Mouse (Mus musculus): ENCODE measurements at regions not wholly inside any gene's neighbourhood (a gene's known extent, or its start where the extent isn't known, plus 50 kb on each side); places are given as distances from the start of the nearest gene placed in this dataset.

DNA sequence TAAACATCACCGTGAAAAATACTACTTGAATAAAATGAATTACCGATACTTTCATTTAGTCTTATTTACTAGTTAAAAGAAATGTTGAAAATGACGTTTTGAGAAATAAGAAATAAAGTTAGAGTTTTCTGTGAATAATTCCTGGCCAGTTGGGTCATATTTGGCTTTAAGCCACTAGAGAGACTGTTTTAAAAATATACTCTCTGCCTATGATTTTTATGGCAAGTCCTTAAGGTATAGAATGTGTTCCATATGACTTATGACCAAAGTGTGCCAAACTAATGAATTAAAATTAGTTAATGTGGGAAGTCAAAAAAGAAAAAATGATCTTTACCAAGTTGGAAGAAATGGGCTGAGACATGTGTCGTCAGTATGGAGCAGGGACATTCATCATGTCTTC, 354.2 kb upstream of the Col3a1 start:
- no peak for DNase-seq

- no peak for DNase-seq
Measured at GRCm38 (mm10) chr1:44987171-44987570, 324.2 kb upstream of the Col3a1 start.

DNA sequence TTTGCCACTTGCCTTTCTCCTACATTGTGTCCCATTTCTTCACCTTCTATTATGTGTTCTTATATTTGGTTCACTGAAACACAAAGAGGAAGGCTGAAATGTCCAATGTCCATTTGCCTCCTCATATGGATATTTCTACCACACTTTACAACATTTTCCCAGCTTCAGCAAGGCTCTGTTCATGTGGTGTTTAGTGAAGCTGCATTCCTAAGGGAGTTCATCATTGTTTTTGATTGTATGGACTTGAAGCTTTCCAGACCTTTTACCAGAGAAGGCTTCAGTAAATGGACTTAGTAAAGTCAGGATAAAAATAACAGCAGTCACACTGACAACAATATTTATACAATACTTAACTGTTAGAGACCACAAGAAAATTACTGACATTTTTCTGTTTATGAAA, 290.8 kb upstream of the Col3a1 start:
- DNase-seq: no peak

DNA sequence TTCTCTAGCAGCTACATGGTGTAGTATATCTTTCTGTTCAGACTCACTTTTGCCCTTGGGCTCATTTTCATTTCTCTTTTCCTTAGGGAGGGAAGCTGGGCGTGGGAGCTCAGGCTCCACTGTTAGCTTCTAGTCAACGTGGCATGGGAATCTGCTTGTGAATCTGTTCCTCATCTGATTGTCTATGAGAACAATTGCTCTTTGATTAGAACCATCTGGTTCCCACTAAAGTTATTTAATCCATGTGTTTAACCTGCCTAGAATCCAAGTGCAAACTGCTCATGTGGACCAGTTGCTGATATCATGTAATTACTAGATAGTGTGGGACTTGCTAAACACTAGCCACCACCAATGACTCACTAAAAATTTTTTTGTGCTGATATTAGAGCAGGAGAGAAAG, 290.1 kb upstream of the Col3a1 start:
- DNase-seq: no peak

- DNase-seq: peak; percentile 28
Measured at GRCm38 (mm10) chr1:45022146-45022841, 289.0 kb upstream of the Col3a1 start.

- no peak for DNase-seq
Measured at GRCm38 (mm10) chr1:45023336-45023735, 288.0 kb upstream of the Col3a1 start.

DNA sequence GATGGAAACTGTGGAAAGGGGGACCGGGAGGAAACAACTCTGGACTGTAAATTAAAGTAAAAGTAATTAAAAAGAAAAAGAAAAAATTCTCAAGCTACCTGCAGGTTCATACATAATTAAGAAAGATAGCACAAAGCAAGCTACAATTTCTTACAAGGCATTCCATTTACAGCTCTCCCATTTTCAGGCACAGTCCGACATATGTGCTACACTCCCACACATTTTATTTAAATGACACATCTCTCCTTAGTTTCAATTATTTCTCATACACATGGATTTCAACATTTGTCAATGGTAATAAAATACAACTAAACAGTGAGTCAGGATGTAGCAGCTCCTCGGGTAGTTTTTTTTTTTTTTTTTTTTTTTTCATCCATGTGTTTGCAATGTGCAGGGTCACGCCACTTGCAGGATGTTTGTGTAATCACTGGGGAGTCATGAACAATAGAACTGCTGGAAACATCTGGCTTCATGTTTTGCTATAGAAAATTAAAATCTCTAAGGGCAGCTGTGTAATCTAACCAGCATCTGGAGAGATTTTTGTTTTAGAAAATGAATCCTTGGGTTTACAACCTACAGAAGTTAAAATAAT, 279.8 kb upstream of the Col3a1 start:
- DNase-seq: no peak

GRCm38 (mm10) chr1:45033343-45033742, 278.0 kb upstream of the Col3a1 start:
- no peak for DNase-seq

GRCm38 (mm10) chr1:45041328-45041727, 270.0 kb upstream of the Col3a1 start:
- DNase-seq: no peak

- no peak for DNase-seq
Measured at GRCm38 (mm10) chr1:45041815-45042214, 269.5 kb upstream of the Col3a1 start.

- no peak for DNase-seq
Measured at GRCm38 (mm10) chr1:45043245-45043926, 268.0 kb upstream of the Col3a1 start.

DNA sequence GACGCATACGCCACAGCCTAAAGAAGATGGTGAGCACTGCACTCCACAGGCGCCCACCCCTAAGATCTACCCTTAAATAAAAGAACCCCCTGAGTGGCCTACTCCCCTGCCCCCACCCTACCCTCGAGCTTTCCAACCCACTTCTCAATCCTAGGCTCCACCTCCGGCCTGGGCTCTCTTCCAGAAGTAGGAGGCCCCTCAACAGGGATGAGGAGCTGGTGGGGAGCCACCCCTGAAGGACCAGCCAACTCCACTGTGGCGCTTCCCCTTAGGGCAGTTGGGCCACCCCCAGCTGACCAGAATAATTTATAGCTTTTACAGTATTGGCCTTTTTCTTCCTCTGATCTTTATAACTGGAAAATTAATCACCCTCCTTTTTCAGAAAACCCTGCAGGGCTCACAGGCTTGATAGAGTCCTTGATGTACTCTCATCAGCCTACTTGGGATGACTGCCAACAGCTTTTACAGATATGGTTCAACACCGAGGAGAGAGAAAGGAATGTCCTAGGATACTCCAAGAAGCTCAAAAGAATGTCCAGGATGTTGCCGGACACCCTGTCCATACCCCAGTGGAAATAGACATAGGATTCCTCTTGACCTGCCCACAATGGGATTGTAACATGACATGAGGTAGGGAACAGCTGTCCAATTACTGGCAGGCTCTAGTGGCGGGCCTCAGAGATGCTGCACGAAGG, 220.3 kb upstream of the Col3a1 start:
- no peak for DNase-seq

GRCm38 (mm10) chr1:45100966-45101365, 210.4 kb upstream of the Col3a1 start:
- DNase-seq: no peak

DNA sequence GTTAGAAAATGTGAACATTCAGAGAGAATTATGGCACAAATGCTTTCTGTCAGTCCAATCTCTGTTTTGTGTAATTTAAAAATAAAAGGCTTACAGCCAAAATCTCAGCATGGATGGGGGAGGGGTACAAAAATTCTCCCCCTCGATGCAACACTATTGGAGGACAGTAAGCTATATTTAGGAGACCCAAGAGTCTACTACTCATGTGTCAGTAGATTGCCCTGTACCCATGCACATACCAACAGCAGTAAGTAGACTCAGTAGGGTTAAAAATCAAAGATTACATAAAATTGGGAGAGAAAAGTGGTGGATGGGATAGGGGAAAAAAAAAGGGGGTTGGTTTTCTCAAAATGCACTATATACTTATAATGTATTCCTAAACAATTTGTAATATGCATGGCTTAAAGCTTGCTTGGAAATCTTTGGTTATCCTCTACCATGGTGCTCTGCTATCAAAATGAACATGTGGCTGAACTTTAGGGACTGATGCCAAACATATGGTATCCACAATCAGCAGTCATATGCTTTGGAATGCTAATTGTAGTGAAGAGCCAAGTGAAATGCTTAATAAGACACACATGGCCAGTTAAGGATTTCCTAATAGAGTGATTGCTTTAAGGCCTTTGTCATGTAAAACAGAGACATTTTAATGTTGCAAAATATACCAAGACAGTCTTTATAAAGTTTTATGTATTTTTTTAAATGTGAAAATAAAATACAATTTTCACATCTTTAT, 194.8 kb upstream of the Col3a1 start:
- DNase-seq: no peak

DNA sequence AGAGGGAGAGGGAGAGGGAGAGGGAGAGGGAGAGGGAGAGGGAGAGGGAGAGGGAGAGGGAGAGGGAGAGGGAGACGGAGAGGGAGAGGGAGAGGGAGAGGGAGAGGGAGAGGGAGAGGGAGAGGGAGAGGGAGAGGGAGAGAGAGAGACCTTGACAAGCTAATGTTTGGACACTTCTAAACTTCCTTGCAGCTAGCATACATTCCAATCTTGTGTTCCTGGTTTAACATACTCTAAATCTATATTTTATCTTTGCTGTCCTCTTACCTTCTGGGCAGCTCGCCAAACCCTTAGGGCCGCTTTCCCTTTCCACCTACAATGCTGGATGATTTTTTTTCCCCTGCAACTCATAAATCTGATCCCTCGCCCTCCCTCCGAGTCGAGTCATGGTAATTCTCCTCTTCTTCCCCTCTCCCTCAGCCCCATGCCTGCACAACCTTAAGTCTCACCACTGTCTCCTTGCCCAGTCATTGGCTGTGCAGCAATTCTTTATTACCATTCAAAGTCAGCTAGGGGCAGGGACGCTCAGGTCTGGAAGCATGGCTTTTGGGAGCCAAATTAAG, 176.1 kb upstream of the Col3a1 start:
- DNase-seq: no peak

DNA sequence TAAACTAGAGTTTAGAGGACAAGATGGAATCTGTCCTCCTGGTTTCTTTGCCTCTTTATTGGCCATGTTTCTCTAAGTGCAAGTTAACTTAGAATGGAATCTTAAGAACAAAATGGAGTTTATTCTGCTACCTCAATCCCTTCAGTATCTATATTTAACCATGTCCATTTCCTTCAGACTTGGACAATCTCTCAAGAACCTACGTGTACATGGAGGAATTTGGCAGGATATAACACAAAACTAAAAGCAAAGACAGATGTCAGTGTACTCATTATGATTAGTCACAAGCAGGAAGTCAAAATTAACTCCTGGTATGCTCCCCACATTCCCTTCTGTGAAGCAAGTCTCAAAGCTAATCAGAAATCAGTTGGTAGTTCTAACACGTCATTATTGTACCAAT, 164.3 kb upstream of the Col3a1 start:
- no peak for DNase-seq

DNA sequence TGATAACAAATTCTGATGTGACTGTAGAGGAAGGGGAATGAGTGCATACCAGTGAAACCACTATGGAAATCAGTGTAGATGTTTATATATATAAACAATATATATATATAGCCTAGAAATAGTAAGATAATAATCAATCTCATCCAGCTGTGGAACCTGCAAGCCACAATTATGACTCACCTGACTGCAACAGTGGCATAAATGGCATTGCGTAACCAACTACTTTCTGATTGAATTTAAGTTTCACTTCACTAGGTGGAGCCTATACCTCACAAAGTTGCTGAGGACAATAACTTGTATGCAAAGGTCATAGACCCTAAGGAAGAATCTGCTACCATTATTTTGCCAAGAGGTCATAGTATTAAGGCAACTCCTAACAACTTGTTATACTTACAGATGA, 129.7 kb upstream of the Col3a1 start:
- DNase-seq: no peak

- no peak for DNase-seq
Measured at GRCm38 (mm10) chr1:45185341-45185740, 126.0 kb upstream of the Col3a1 start.

- no peak for DNase-seq
Measured at GRCm38 (mm10) chr1:45207926-45208325, 103.4 kb upstream of the Col3a1 start.

GRCm38 (mm10) chr1:45216272-45216671, 95.1 kb upstream of the Col3a1 start:
- DNase-seq: no peak
